25 mouse cellular contexts compared by ENCODE assay signal in genomic region chr12:84481251-84481650, GRCm38 (mm10).
"Had no signal": no experiment of that assay in that cellular context is flagged by ENCODE, and none has a peak within 500 bp of the region (broad histone marks: within the 10 kb centered on the region; RNA-seq: fewer than 3 reads in every experiment).

No protein-coding gene starts in this region.

- H3K9me3 ChIP-seq: heart, embryonic 13.5 days; heart, embryonic 15.5 days; hindbrain, embryonic 12.5 days; intestine, embryonic 15.5 days; limb, embryonic 10.5 days; limb, embryonic 12.5 days had no signal

- DNase-seq: gastrocnemius, adult 2 months; gastrocnemius, postnatal 14 days; gastrocnemius, postnatal 36 days; heart, adult 11 months; heart, adult 2 months; heart, postnatal 14 days; heart, postnatal 36 days; kidney, adult 18-20 months; kidney, adult 8-10 months; kidney, postnatal 10 days; kidney, postnatal 25 days; kidney, postnatal 4 days had no signal

- H3K9ac ChIP-seq: heart, embryonic 13.5 days; heart, embryonic 15.5 days; hindbrain, embryonic 12.5 days; hindbrain, embryonic 14.5 days; intestine, embryonic 15.5 days; limb, embryonic 12.5 days had no signal

- H3K4me1 ChIP-seq: heart, embryonic 13.5 days; heart, embryonic 15.5 days; hindbrain, embryonic 12.5 days; limb, embryonic 12.5 days had no signal

- H3K27me3 ChIP-seq: heart, embryonic 13.5 days; heart, embryonic 15.5 days; intestine, embryonic 15.5 days; limb, embryonic 12.5 days had no signal

- H3K4me2 ChIP-seq: heart, embryonic 11.5 days; heart, embryonic 13.5 days; heart, embryonic 15.5 days; hindbrain, embryonic 12.5 days; hindbrain, embryonic 14.5 days; intestine, embryonic 15.5 days; limb, embryonic 12.5 days had no signal

- ATAC-seq: hindbrain, embryonic 16.5 days; inflammation-experienced regulatory T-cells, adult 6 months; intestine, embryonic 15.5 days; intestine, postnatal 0 days had no signal

- H3K4me3 ChIP-seq: gastrocnemius, adult 2 months; heart, adult 2 months; heart, embryonic 13.5 days; heart, embryonic 15.5 days; hindbrain, embryonic 12.5 days; intestine, embryonic 15.5 days; layer of hippocampus, adult 2 months; left cerebral cortex, adult 2 months; limb, embryonic 10.5 days; limb, embryonic 12.5 days had no signal

- H3K27ac ChIP-seq: gastrocnemius, adult 2 months; heart, adult 2 months; heart, embryonic 13.5 days; heart, embryonic 15.5 days; hindbrain, embryonic 12.5 days; hindbrain, embryonic 14.5 days; intestine, embryonic 15.5 days; layer of hippocampus, adult 2 months; left cerebral cortex, adult 2 months; limb, embryonic 10.5 days; limb, embryonic 12.5 days had no signal

- H3K36me3 ChIP-seq: heart, embryonic 15.5 days; hindbrain, embryonic 12.5 days; intestine, embryonic 15.5 days had no signal
